Mouse (Mus musculus): Measurements from ENCODE around the gene Rasal1.

DNA sequence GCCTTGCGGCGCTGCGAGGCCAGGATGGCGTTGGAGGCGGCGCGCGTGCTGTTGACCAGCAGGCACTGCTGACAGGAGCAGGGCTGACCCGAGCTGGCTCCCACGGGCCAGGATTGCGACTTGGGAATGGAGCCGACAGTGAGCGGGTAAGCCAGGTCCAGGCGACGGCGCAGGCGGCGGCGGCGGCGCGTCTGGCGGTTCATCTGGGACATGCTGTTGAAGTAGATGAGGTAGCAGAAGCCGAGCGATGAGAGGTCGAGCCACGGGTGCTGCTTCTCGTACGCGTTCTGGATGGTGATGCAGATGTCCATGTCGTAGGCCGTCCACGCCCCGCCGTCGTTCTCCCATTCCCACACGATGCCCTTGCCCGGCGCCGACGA lies 46.1 kb downstream of the Rasal1 start:
- TF ChIP-seq POLR2A (IDR thresholded peaks at IDR 0.05; ENCODE audit: control insufficient read depth, low read depth, low read length) (no peak), CTCF (IDR thresholded peaks at IDR 0.05; ENCODE audit: control insufficient read depth, insufficient read depth, insufficient replicate concordance, low read depth, low read length) (no peak)
